Mouse (Mus musculus) NIH3T3 (cell line): ENCODE results near the gene Isca1.
A peak's percentile ranks its signal among the peaks of the same experiment; 100 is the strongest.
"Not testable (repeated sequence)": the region's sequence is repeated elsewhere in the genome, so short reads cannot be mapped to it uniquely, and the experiment has no call there.

Experiments used
- DNase-seq: peaks from one replicate; pipeline ENCODE4 v3.0.0-alpha.2; 2012; ENCODE audit warnings: low read depth

Gene Isca1

GRCm38 (mm10) chr13:59746711-59747110 lies 22.9 kb downstream of the Isca1 start, which contains the start of gene 1700014D04Rik:
1700014D04Rik (minus strand) TSS chr13:59746752.
- peak; percentile 5 for DNase-seq

DNA sequence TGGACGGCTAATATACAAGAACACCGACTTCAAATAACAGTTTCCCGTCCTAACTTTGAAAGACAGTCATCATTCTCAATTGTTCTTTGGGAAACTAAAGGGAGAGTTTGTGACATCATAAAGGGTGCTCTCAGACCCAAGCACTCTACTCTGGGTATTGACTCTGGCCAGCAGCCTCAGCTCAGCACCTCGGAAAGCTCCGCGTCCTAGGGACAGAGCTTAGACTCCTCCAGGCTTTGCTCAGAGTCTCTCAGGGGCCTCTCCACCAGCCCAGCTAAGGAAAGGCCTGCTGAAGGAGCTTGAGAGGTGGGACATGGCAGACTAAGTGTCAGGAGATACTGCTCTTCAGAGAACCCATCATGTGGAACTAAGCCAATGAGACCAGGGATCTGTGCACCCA lies 23.4 kb downstream of the Isca1 start:
- DNase-seq: peak; percentile 66

DNA sequence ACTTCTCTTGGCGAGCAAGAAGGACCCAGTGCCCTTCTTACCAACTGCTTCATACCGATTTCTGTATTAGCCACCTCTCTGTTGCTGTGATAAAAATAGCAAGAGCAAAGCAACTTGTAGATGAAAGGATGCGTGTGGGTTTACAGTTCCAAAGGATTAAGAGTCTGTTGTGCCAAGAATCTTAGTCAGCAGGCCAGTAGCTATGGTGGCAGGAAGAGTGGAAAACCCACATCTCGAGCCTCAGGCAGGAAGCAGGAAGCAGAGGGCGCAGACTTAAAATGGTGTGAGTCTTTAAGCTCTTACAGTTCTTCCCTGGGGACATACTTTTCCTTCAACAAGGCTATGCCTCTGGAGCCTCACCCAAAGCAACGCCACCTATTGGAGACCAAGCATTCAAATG lies 24.1 kb downstream of the Isca1 start:
- no peak for DNase-seq

DNA sequence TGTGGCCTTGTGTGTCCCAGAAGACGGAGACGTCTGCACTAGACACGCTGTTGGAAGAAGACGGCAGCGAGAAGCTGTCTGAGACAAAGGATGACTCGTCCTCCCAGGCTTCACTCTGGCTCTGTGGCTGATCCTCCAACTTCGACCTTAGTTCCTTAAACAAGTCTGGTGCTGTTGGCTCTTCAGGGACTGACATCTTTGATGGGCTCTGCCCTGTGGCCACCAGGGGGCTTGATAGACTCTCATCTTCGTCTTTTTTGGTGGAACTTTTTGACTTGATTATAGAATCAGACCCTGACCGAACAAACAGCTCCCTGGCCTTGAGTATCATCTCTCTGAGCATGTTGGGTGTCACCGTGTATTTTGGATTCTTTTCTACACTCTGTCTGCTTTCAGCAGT lies 27.9 kb downstream of the Isca1 start:
- peak; percentile 17 for DNase-seq

GRCm38 (mm10) chr13:59741096-59741495 lies 28.5 kb downstream of the Isca1 start:
- DNase-seq: no peak

GRCm38 (mm10) chr13:59739397-59739796 lies 30.2 kb downstream of the Isca1 start:
- no peak for DNase-seq

GRCm38 (mm10) chr13:59738455-59738854 lies 31.2 kb downstream of the Isca1 start:
- no peak for DNase-seq

DNA sequence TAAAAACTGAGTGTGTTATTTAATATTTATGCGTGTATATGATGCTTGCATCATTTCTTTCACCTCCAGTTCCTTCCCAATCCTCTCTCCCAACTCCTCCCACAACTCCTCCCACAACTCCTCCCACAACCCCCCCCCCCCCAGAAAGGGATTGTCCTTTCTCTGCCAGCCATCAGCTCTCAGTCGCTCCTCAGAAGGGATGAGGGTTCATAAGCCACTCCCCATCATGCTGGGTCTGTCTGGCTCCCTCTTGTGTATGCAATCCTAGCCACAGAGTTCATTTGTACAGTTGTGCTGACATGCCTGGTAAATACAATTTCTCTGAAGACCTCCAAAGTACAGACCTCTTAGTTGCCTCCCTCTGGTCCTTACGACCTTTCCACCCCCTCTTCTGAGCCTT lies 34.4 kb downstream of the Isca1 start:
- DNase-seq: peak; percentile 64

- not testable (repeated sequence) for DNase-seq
Observed at GRCm38 (mm10) chr13:59734347-59734746, 35.3 kb downstream of the Isca1 start.

- DNase-seq: no peak
Observed at GRCm38 (mm10) chr13:59733936-59734335, 35.7 kb downstream of the Isca1 start.

GRCm38 (mm10) chr13:59731652-59732051 lies 38.0 kb downstream of the Isca1 start, which contains the start of gene Spata31d1d:
Spata31d1d (minus strand) TSS chr13:59731752.
- DNase-seq: no peak

GRCm38 (mm10) chr13:59728378-59729093 lies 41.1 kb downstream of the Isca1 start:
- DNase-seq: peak; percentile 86

- no peak for DNase-seq
Observed at GRCm38 (mm10) chr13:59726139-59726867, 43.3 kb downstream of the Isca1 start.

DNA sequence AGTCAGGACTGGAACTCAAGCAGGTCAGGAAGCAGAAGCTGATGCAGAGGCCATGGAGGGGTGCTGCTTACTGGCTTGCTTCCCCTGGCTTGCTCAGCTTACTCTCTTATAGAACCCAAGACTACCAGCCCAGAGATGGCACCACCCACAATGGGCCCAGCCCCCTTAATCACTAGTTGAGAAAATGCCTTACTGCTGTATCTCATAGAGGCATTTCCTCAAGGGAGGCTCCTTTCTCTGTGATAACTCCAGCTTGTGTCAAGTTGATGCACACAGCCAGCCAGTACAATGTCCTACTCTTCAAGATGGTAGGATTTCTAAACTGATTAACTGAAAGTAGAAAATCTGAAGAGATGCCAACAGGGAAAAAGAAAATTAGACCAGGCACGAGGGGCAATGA lies 47.5 kb downstream of the Isca1 start:
- DNase-seq: not testable (repeated sequence)

- no peak for DNase-seq
Observed at GRCm38 (mm10) chr13:59719475-59719874, 50.1 kb downstream of the Isca1 start.

- DNase-seq: peak; percentile 3
Observed at GRCm38 (mm10) chr13:59718857-59719440, 50.7 kb downstream of the Isca1 start.

- no peak for DNase-seq
Observed at GRCm38 (mm10) chr13:59713710-59714109, 55.9 kb downstream of the Isca1 start.

DNA sequence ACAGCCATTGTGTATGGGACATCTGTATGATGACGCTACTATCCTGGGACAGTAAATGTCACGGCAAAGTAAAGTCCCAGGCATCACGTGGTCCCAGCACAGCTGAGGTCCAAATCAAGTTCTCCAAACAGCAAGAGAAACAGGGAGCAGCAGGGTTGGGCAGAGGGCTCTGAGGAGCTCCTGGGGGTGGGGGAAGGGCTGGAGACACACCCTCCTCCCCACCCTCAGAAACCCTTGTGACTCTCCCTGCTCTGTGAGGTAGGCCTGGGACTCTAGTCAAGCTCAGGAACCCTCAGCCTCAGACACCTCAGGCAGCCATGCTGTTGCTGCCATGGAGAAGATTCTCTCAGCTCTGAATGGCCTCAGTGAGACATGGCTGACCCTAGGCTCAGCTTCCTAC lies 57.6 kb downstream of the Isca1 start, which contains the start of gene Spata31d1b:
TSS of gene Spata31d1b (plus strand) at position 301 of the 400 bp plus-strand sequence.
- DNase-seq: not testable (repeated sequence)

DNA sequence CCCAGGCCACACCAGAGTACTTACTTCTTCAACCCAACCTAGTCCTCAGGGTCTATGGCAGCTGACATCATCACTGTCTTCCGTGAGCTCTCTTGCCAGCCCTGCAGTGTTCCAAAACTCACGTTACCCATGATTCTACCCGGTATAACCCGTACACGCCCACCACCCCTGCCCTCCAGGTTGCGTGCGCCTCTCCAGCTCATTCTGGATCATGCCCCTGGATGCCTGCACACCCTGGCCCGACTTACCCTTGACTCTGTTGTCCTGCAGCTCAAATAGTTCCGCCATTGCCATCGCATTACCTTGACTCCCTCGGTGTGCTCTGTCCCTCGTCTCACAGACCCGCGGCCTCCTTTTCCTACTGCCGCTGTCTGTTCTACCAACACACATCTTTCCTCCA lies 59.4 kb downstream of the Isca1 start, which contains the start of gene Spata31d1a:
TSS of gene Spata31d1a (minus strand) at position 101 of the 400 bp plus-strand sequence.
- DNase-seq: no peak
